Mouse (Mus musculus): ENCODE results near the gene Pcdh15. TPM values are rescaled to one million over a fixed set of nuclear protein-coding genes. Genes with fewer than 3 reads are reported as not detected.

Gene Pcdh15
- polyA plus RNA-seq, 1 experiment from 2014 or later: 0.41 TPM

GRCm38 (mm10) chr10:73515742-73516141, 416.6 kb downstream of the Pcdh15 start:
- Histone ChIP-seq H3K27me3 (ENCODE audit: insufficient read depth, low read length) (no peaks in the 10 kb centered on the region), H3K36me3 (ENCODE audit: insufficient read depth, low read length) (no peaks in the 10 kb centered on the region), H3K9ac (replicated peaks; ENCODE audit: low read length) (no peak overlapping the region), H3K27ac (ENCODE audit: low read length) (no peak overlapping the region), H3K4me1 (ENCODE audit: insufficient read depth, low read length) (no peaks in the 10 kb centered on the region), H3K4me3 (ENCODE audit: low read length) (no peak overlapping the region), H3K4me2 (replicated peaks; ENCODE audit: low read depth, low read length) (no peak overlapping the region), H3K9me3 (ENCODE audit: low read length) (no peaks in the 10 kb centered on the region)
- ATAC-seq (ENCODE audit: low FRiP score, low TSS enrichment): no peak
- 67% methylated on average over 2 of the region's 2 CpGs for WGBS

GRCm38 (mm10) chr10:73519438-73519837, 420.3 kb downstream of the Pcdh15 start:
- no peaks in the 10 kb centered on the region for H3K4me1 ChIP-seq (ENCODE audit: insufficient read depth, low read length)
- H3K9me3 ChIP-seq (ENCODE audit: low read length): no peaks in the 10 kb centered on the region
- no peaks in the 10 kb centered on the region for H3K27me3 ChIP-seq (ENCODE audit: insufficient read depth, low read length)
- H3K36me3 ChIP-seq (ENCODE audit: insufficient read depth, low read length): no peaks in the 10 kb centered on the region
- H3K4me2 ChIP-seq (replicated peaks; ENCODE audit: low read depth, low read length): no peak overlapping the region
- no peak for ATAC-seq (ENCODE audit: low FRiP score, low TSS enrichment)
- H3K4me3 ChIP-seq (ENCODE audit: low read length): no peak overlapping the region
- H3K9ac ChIP-seq (replicated peaks; ENCODE audit: low read length): no peak overlapping the region
- WGBS: 92% methylated on average over 3 of the region's 3 CpGs
- H3K27ac ChIP-seq (ENCODE audit: low read length): no peak overlapping the region

- Histone ChIP-seq H3K36me3 (ENCODE audit: insufficient read depth, low read length) (no peaks in the 10 kb centered on the region), H3K4me2 (replicated peaks; ENCODE audit: low read depth, low read length) (no peak overlapping the region), H3K27ac (ENCODE audit: low read length) (no peak overlapping the region), H3K4me3 (ENCODE audit: low read length) (no peak overlapping the region), H3K4me1 (ENCODE audit: insufficient read depth, low read length) (no peaks in the 10 kb centered on the region), H3K9me3 (ENCODE audit: low read length) (no peaks in the 10 kb centered on the region), H3K9ac (replicated peaks; ENCODE audit: low read length) (no peak overlapping the region), H3K27me3 (ENCODE audit: insufficient read depth, low read length) (no peaks in the 10 kb centered on the region)
- no peak for ATAC-seq (ENCODE audit: low FRiP score, low TSS enrichment)
- WGBS: 94% methylated on average over 10 of the region's 10 CpGs
Observed at GRCm38 (mm10) chr10:73552831-73553230, 453.7 kb downstream of the Pcdh15 start.

GRCm38 (mm10) chr10:73564216-73564615, 465.1 kb downstream of the Pcdh15 start:
- Histone ChIP-seq H3K27me3 (ENCODE audit: insufficient read depth, low read length) (no peaks in the 10 kb centered on the region), H3K27ac (ENCODE audit: low read length) (no peak overlapping the region), H3K4me3 (ENCODE audit: low read length) (no peak overlapping the region), H3K4me2 (replicated peaks; ENCODE audit: low read depth, low read length) (no peak overlapping the region), H3K9me3 (ENCODE audit: low read length) (no peaks in the 10 kb centered on the region), H3K4me1 (ENCODE audit: insufficient read depth, low read length) (no peaks in the 10 kb centered on the region), H3K36me3 (ENCODE audit: insufficient read depth, low read length) (no peaks in the 10 kb centered on the region), H3K9ac (replicated peaks; ENCODE audit: low read length) (no peak overlapping the region)
- ATAC-seq (ENCODE audit: low FRiP score, low TSS enrichment): no peak
- WGBS: 71% methylated on average over 7 of the region's 7 CpGs

DNA sequence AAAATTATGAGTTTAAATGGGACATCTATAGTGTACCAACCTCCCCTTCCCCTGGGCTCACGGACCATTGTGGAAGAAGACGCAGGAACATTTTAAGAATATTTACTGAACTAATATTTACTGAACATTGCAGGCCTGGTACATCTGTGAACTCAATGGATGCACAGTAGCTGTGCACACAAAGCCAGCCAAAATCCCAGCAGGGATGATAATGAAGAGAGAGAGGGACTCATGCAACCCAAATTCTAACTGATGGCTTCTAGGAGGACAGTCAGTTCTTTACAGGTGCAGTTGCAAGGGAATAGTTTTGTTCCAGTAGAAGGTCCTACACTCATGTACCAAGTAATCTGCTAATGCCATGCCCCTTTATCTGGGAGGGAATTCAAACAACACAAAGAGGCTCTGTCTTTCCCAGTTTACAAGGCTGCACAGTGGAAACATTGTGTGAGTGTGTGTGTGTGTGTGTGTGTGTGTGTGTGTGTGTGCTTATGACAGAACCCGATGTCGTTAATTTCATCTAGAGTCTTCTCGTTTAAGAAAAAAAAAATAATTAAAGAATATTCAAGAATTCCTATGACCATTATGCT, 475.7 kb downstream of the Pcdh15 start:
- 88% methylated on average over 5 of the region's 5 CpGs for WGBS
- Histone ChIP-seq H3K4me2 (replicated peaks; ENCODE audit: low read depth, low read length) (no peak overlapping the region), H3K4me3 (ENCODE audit: low read length) (no peak overlapping the region), H3K27ac (ENCODE audit: low read length) (no peak overlapping the region), H3K9ac (replicated peaks; ENCODE audit: low read length) (no peak overlapping the region), H3K4me1 (ENCODE audit: insufficient read depth, low read length) (no peaks in the 10 kb centered on the region), H3K9me3 (ENCODE audit: low read length) (no peaks in the 10 kb centered on the region), H3K27me3 (ENCODE audit: insufficient read depth, low read length) (no peaks in the 10 kb centered on the region), H3K36me3 (ENCODE audit: insufficient read depth, low read length) (no peaks in the 10 kb centered on the region)
- no peak for ATAC-seq (ENCODE audit: low FRiP score, low TSS enrichment)

- H3K4me2 ChIP-seq (replicated peaks; ENCODE audit: low read depth, low read length): no peak overlapping the region
- no peaks in the 10 kb centered on the region for H3K9me3 ChIP-seq (ENCODE audit: low read length)
- no peaks in the 10 kb centered on the region for H3K36me3 ChIP-seq (ENCODE audit: insufficient read depth, low read length)
- no peaks in the 10 kb centered on the region for H3K4me1 ChIP-seq (ENCODE audit: insufficient read depth, low read length)
- H3K27me3 ChIP-seq (ENCODE audit: insufficient read depth, low read length): no peaks in the 10 kb centered on the region
- no peak overlapping the region for H3K9ac ChIP-seq (replicated peaks; ENCODE audit: low read length)
- no peak overlapping the region for H3K4me3 ChIP-seq (ENCODE audit: low read length)
- no peak for ATAC-seq (ENCODE audit: low FRiP score, low TSS enrichment)
- 92% methylated on average over 1 of the region's 1 CpGs for WGBS
- H3K27ac ChIP-seq (ENCODE audit: low read length): no peak overlapping the region
Observed at GRCm38 (mm10) chr10:73667501-73667900, 568.4 kb downstream of the Pcdh15 start.

- ATAC-seq (ENCODE audit: low FRiP score, low TSS enrichment): no peak
- no peaks in the 10 kb centered on the region for H3K36me3 ChIP-seq (ENCODE audit: insufficient read depth, low read length)
- H3K4me1 ChIP-seq (ENCODE audit: insufficient read depth, low read length): no peaks in the 10 kb centered on the region
- no peak overlapping the region for H3K27ac ChIP-seq (ENCODE audit: low read length)
- H3K9me3 ChIP-seq (ENCODE audit: low read length): no peaks in the 10 kb centered on the region
- no peaks in the 10 kb centered on the region for H3K27me3 ChIP-seq (ENCODE audit: insufficient read depth, low read length)
- H3K4me3 ChIP-seq (ENCODE audit: low read length): no peak overlapping the region
- H3K9ac ChIP-seq (replicated peaks; ENCODE audit: low read length): no peak overlapping the region
- H3K4me2 ChIP-seq (replicated peaks; ENCODE audit: low read depth, low read length): no peak overlapping the region
- 62% methylated on average over 5 of the region's 5 CpGs for WGBS
Observed at GRCm38 (mm10) chr10:73700519-73701286, 601.6 kb downstream of the Pcdh15 start.

DNA sequence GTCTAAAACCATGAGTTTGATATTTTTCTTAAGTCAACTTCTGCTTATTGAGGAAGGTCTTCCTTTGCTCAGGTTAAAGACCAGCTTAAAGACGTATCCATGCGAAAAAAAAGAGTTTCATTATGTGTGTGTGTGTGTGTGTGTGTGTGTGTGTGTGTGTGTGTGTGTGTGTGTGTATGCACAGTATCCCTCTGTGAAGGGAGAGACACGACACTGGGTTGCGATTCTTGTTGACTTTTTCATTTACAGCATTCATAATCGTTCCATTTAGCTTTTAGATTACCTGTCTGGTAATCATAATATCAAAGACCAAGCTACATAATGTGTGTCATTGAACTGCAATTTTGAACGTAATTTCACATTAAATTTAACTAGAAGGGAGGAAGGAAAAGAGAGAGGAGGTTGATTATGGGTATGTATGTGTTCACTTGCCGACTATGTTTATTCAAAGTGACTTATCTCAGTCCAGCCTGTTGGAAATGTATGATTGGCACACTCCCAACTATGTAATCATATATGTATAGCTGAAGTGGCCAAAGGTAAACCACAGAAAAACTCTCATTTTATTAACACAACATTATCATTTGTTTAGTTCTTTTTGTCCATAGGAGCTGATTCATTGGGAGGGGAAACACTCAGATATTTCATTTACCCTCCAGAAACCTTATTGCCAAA, 626.6 kb downstream of the Pcdh15 start:
- no peak overlapping the region for H3K4me3 ChIP-seq (ENCODE audit: low read length)
- H3K4me2 ChIP-seq (replicated peaks; ENCODE audit: low read depth, low read length): no peak overlapping the region
- H3K9me3 ChIP-seq (ENCODE audit: low read length): no peaks in the 10 kb centered on the region
- H3K9ac ChIP-seq (replicated peaks; ENCODE audit: low read length): no peak overlapping the region
- H3K4me1 ChIP-seq (ENCODE audit: insufficient read depth, low read length): no peaks in the 10 kb centered on the region
- 76% methylated on average over 7 of the region's 7 CpGs for WGBS
- H3K36me3 ChIP-seq (ENCODE audit: insufficient read depth, low read length): no peaks in the 10 kb centered on the region
- ATAC-seq (ENCODE audit: low FRiP score, low TSS enrichment): no peak
- no peaks in the 10 kb centered on the region for H3K27me3 ChIP-seq (ENCODE audit: insufficient read depth, low read length)
- H3K27ac ChIP-seq (ENCODE audit: low read length): no peak overlapping the region

DNA sequence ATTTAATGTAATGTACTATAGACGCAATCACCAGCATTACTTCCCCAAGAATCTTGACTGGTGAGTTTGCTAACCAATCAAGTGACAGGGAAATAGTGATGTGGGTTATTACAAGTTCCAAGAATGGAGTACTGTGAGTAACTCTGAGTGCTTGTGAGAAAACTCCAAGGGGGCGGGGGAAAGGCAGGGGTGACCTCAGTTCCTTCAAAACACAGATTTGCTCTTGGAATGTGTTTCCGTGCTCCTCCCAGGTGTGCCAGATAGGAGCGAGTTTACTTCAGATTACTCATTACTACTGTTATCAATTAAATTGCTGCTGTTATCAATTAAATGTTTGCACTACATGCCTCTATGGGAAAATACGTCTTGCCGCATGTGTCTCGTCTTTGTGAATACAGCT, 634.1 kb downstream of the Pcdh15 start:
- Histone ChIP-seq H3K4me1 (ENCODE audit: insufficient read depth, low read length) (no peaks in the 10 kb centered on the region), H3K4me3 (ENCODE audit: low read length) (no peak overlapping the region), H3K27me3 (ENCODE audit: insufficient read depth, low read length) (no peaks in the 10 kb centered on the region), H3K9ac (replicated peaks; ENCODE audit: low read length) (no peak overlapping the region), H3K36me3 (ENCODE audit: insufficient read depth, low read length) (no peaks in the 10 kb centered on the region), H3K4me2 (replicated peaks; ENCODE audit: low read depth, low read length) (no peak overlapping the region), H3K27ac (ENCODE audit: low read length) (no peak overlapping the region), H3K9me3 (ENCODE audit: low read length) (no peaks in the 10 kb centered on the region)
- WGBS: 87% methylated on average over 7 of the region's 7 CpGs
- ATAC-seq (ENCODE audit: low FRiP score, low TSS enrichment): no peak

GRCm38 (mm10) chr10:73749021-73749420, 649.9 kb downstream of the Pcdh15 start:
- Histone ChIP-seq H3K4me2 (replicated peaks; ENCODE audit: low read depth, low read length) (no peak overlapping the region), H3K27ac (ENCODE audit: low read length) (no peak overlapping the region), H3K27me3 (ENCODE audit: insufficient read depth, low read length) (no peaks in the 10 kb centered on the region), H3K4me3 (ENCODE audit: low read length) (no peak overlapping the region), H3K4me1 (ENCODE audit: insufficient read depth, low read length) (no peaks in the 10 kb centered on the region), H3K9me3 (ENCODE audit: low read length) (no peaks in the 10 kb centered on the region), H3K36me3 (ENCODE audit: insufficient read depth, low read length) (no peaks in the 10 kb centered on the region), H3K9ac (replicated peaks; ENCODE audit: low read length) (no peak overlapping the region)
- 57% methylated on average over 2 of the region's 2 CpGs for WGBS
- ATAC-seq (ENCODE audit: low FRiP score, low TSS enrichment): no peak
